Mouse (Mus musculus) gonadal fat pad, adult 2 months (tissue): ENCODE measurements around the gene Tgfb2. TPM values are rescaled to one million over a fixed set of nuclear protein-coding genes. Genes with fewer than 3 reads are reported as not detected.

Source experiments
- DNase-seq: peaks from one replicate; pipeline ENCODE4 v3.0.0-alpha.2; 2012; ENCODE audit warnings: low read depth
- polyA plus RNA-seq: library from polyadenylated mRNA; depleted of rRNA; stranded (reverse); fragments of >200 nt; gene quantifications from 2 replicates; pipeline ENCODE4 v1.2.3, GENCODE M21; 2012

Gene Tgfb2
- polyA plus RNA-seq, 1 experiment, result 1.6 TPM

DNA sequence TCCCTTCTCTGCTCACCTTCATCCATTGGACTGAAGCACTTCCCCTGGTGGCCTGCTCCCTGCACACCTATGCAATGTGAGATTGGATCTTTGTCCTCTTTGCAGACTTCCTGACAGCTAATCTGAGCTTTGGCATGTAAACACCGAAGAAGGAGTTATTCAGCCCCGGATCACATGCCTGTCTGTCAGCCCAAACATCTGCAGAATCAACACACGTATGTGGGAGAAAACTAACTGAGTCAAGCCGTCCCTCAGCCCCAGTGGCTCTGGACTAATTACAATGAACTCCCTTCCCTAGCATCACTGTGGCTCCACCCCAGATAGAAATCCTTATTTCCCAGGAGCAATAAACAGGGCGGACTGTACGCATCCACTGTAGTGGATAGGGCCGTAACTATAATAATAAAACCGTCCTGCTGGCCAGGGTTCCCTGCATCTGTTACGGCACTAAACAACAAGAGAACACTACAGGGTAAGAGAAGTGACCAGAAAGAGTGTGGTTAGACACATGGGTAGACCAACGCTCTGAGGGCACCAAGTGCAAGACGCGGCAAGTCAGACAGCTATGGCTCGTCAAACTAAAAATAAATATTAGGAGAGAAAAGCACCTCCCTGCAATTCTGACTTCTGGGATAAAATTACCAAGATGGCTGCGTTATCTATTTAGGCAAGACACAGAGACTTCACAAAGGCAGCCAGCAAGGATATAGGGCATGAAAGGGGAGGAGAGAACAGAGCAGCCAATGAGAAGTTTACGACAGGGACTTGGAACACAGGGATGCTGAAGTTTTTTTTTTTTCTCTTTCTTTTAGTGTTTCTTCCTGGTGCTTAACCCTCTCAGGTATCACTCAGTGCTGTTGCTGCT, 3.2 kb downstream of the Tgfb2 start:
- no peak for DNase-seq

DNA sequence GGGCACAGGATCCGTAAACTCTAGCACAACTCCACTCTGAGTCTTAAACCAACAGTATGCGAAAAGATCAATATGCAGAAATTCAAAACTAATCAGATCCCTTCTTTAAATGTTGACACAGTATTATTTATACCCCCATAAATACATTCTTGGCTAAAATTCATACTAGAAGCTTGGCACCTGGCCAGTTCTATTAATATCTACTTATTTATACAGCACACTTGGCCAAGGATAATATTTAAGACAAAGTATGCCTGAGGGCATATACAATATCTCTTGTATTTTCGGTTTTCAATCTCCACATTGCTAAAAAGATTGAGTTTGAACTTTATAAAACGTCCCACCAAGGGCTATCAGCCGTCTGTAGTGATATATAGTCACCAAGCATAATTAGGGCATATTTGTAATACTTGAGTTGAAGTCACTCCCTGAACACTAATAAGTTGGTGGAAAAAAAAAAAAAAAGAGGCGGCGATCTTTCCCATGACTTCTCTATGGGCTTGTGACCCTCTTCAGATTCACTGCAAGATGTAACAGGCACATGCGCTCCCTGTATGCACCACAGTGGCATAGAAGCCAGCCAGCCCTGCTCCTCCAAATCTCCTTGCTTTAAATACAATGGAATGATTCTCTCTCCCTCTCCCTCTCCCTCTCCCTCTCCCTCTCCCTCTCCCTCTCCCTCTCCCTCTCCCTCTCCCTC, 4.4 kb downstream of the Tgfb2 start:
- no peak for DNase-seq

DNA sequence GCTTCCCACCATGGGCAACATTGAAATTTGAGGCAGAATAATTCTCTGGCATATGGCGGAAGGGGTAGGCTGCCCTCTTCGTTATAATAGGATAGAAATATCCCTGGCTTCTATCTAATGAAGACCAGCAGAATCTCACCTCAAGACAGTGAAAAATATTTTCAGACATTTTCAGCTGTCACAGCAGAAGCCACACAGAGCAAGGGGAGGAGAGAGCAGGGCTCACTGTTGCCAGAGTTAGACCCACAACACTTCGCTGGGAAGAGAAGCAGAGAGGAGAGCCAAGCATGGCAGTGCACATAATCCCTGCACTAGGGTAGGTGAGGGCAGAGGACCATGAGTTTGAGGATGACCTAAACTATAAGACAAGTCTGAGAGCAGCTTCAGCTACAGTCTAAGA, 5.3 kb downstream of the Tgfb2 start:
- DNase-seq, result no peak

DNA sequence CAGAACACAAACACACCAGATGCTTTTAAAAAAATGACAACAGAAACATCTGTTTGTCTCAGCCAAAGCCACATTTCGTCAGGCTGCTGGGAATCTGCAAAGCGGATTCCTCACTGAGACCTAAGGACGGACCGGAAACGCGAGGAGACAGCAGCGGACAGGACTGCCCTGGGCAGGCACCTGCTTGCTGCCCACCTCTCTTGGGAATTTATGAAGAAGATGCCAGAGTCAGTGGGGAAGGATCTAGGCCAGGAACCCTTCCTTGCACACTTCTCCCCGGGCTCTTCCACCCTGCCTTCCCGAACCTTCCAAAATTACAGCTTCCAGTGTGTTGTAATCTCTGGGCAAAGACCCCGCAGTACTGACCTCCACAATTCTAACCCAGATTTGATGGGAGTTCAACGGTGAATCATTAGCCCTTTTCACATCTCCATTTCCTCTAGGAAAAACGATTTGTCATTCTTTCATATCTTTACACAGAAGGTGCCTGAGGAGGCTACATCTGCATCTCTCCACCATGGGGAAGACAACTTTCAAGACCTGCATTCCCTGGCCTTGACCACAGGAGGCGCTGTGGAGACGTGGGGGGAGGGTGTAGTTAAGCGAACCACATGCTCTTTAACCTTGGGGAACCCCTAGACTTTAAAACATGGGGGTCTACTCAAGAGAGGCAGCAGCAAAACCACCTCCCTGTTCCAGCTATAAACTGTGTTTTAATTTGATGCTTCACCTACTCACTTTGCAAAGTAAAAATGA, 7.0 kb downstream of the Tgfb2 start:
- DNase-seq, result no peak

DNA sequence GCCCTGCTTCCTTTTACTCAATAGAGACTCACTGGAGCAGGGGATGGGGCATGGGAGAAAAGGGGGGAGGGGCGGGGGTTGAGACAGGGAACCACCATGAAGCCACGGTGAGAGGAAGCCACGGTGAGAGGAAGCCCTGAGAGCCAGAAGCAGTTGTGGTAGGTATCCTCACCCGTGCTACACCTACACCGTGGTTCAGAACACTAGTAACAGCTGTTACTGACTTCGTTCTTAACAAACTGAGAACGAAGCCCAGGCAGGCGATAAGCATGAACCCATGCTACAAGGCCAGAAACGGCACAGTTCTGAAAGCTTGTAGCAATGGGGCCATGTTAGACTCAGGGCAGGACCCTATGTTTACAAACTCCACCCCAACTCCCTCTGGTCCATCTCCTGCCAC, 9.6 kb downstream of the Tgfb2 start:
- no peak for DNase-seq

DNA sequence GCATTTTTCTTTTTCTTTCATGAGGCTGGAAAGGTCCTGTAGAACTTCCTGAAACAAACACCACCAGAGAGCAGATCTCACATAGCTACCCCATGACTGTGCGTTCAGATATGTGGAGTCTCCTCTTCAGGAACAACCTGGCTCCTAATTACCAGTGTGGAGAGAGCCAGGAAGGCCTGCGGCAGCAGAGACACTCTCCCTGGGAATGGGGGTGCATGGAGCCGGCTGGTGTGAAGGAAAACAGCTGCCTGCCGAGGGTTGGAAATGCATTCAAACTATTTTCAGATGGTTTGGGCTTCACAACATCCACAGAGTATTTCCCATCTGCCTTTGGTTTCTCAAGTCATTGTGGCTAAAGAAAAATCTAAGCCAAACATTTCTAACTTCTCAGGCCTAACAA, 10.4 kb downstream of the Tgfb2 start:
- DNase-seq, result no peak

DNA sequence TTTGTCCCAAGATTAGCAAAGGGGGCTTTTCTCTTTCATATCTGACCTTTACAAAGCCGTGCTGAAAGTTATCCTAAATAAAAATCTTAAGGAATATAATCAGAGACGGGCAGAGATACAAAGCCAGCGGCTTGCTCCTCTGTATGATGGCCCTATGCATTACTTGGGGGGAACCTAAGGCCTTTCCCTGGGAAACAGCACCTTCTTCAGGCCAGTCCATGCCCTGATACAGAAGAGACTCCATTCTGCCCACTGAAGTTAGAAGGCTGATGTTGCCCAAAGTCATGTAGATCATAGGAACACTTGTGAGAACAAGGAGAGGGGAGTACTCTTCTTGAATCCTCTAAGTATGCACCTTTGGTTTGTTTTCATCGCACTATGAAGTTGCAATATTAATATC, 13.4 kb downstream of the Tgfb2 start:
- DNase-seq, result no peak

DNA sequence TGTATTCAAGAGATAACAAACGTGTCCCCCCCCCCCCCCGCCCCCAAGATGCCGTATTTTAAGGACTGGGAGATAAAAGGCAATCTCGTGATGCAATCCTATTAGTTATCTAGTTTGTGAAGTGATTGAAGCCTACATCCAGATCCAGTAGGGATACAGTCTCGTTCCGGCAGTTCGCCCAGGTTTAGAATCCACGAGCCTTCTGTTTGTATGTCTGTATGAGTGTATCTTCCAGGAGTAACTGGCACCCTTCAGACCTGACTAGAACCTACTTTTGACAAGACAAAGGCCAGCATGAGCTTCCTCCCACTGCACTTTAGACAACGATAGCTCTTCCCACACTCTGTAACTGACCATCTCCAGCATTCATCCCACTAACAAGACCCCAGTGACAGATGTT, 14.1 kb downstream of the Tgfb2 start:
- DNase-seq, result no peak

DNA sequence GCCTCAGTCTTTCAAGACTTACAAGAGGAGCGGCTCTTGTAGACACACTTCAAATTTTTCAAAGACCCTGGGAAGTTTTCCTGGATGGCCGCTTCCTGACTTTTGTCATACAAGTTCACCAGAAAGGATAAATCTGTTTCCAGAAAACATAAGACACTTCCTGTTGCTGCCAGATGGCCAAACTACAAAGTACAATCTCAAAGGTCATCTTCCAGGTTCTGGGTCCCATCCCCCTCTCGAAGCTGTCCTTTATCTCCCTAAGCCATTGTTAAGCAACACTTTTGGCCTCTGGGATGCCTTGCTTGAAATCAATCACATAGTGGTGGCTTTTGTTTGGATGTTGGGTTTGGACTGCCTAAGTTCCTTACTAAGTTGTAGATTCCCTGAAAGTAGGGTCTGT, 21.7 kb downstream of the Tgfb2 start:
- no peak for DNase-seq

DNA sequence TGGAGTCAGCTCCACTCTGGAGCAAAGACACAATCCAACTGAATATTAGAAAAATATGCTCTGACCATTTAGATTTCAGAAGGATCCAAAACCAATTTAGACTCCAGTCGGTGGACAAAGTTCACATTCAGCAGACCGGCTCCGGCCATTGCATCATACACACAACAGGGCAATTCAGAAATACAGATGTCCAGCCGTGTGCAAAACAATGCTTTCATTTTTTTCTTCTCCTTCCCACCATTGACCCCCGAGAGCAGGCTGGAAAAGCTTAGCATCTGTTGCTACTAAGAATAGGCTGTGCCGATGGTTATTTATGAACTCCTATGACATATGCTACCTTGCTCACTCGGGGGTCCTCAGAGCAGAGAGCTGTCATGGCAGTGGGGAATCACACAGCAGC, 23.2 kb downstream of the Tgfb2 start:
- no peak for DNase-seq

DNA sequence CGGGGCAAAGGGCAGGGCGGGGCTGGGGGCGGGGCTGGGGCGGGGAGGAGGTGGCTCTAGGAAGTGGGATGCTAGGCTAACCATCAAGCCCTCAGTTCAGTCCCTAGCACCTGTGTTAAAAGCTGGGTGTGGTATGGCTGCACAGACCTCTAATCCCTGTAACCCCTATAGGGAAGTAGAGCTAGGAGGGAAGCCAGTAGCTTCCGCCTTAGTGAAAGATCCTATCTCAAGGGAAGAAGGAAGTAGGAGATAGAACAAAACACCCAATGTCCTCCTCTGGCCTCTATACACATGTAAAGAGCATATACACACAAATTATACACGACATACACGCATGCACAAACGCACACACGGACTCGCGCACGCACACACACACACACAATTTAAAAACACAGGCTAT, 28.2 kb downstream of the Tgfb2 start:
- DNase-seq, result no peak

DNA sequence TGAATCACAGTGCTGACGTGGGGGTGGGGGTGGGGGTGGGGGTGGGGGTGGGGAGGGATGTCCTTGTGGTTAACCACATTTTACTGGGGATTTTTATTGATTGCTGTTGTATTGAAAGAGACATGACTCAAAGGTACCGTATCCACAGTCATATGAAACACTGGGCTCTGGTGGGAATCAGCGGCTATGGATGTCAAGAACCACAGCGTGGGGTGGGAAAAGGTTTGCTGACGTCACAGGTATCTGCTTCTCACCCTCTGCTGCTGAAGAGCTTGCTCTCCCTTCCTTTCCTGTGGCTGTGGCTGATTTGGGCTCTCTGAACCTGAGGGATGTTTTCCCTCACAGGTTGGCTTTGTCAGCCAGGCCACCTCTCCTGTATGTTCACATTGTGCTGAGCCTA, 29.6 kb downstream of the Tgfb2 start:
- no peak for DNase-seq

DNA sequence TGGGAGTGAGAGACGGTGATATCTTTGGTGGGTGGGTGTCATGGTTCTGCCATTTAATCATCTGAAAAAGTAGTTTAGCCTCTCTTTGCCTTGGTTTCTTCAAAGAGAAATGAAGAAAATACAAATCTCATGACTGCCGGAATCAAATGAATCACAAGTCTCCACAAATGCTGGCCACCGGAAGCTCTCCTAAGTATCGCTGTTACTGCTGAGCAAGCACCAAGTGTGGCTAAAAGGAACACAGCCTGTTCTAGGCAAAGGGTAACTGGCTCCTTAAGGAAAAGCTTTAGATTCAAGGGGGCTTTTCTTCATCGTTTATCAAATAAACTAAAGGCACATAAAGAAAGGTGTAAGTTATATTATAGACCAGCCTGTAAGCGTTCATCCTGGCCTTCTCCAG, 30.5 kb downstream of the Tgfb2 start:
- no peak for DNase-seq

DNA sequence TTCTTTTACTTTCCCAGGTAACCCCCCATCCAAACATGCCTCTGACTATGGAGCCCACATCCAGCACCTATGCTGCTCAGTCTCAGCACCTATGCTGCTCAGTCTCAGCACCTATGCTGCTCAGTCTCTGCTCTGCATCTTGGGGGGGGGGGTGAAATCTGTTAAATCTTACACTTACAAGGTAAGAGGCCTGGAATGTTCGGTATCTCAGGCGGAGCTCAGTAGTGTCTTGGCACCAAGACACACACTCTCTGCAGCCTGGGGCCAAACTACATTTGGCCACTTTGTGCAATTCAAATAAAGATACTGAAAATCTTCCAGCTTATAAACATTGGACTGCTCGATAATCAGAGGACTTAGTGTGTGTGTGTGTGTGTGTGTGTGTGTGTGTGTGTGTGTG, 31.2 kb downstream of the Tgfb2 start:
- no peak for DNase-seq

DNA sequence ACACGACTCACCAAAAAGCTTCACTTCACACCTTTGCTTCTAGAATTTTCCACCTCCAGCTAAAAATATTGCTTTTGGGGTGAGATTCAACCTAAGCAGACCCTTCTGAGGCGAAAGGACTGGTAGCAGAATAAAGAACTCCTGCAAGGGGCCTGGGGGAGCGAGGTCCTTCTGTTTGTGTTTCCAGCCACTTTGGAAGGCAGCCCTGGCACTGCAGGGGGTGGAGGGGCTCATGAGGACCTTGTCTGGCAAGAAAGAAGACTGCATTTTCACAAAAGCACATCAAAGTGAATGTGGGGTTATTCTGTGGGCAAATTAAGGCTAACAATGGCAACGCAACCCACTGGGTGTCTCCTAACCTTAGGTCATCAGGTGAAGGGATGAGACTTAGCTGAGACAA, 32.6 kb downstream of the Tgfb2 start:
- no peak for DNase-seq

DNA sequence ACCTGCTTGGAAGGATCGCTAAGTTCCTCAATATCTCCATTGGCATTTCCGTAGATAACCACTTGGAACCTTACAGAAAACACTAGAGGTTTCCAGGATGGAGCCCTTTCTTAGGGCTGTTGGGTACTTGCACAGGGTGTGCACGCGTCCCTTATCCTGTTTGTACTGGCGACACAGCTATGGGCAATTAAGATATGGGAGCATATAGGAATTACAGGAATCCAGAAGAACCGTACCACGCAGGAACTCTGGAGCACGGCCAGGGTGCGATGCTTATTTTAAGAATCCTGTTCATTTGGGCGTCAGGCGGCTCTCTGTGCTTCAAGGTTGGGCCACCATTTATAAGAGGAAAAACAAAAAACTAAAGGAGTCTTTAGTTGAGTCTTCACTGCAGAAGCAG, 42.4 kb downstream of the Tgfb2 start:
- DNase-seq, result no peak

DNA sequence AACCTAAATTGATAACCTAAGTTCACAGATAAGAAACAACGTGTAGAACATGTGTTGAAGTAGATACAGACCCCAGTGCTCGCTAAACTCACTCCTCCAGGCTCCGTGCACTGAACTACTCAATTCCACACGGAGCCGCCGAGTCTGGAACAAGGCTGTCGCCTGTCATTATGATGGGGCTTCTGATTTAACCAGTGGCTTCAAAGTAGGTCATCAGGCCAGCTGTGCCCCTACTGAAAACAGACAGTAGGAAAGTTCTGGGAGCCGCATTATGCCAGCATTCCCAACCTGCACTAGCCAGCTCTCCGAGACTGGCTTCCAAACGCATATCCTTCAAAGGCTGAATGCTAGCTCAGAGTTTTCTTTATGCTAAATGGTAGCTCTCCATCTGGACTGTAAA, 42.8 kb downstream of the Tgfb2 start:
- DNase-seq, result no peak

DNA sequence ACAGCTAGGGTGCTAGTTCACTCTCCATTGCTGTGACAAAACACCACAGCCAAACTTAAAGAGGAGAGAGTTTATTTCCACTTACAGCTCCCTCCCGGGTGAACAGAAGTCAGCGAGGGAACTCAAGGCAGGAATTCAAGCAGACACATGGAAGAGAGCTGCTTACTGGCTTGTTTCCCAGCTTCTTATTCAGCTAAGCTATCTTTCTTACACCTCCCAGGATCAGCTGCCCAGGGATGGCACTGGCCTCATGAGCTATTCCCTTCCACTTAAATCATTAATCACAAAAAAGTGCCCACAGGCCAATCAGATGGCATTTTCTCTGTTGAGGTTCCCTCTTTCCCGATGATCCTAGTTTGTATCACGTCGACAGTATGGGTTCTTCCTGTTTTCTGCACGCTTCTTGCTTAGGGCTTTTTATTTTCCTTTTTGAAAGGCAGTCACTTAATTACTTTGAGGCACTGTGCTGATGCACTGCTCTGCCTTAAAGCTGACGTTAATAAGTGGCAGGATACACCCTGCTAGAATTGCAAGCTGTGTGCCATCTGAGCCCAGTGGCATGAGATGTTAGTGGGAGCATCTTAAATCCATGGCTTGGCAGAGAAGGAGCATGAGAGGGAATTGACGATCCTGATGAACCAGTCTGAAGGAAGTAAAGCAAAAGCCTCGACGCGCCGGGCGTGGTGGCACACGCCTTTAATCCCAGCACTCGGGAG, 44.4 kb downstream of the Tgfb2 start:
- no peak for DNase-seq

DNA sequence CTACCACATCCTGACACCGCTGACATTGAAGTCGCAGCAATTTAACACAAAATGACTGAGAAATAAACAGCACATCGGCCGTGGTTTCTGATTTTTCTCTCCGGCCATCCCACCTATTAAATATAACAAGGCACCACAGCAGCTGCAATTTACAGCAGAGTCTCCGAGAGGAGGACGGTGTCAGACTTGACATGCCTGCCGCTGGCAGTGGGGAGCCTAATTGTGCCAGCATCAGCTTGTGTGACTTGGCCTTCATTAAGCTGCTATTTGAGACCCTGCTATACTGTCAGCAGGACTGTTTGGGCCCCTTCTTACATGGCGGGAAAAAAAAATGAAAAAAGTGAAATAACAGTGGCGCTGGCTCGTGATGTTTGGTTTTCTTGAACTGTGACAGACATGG, 47.0 kb downstream of the Tgfb2 start:
- no peak for DNase-seq

DNA sequence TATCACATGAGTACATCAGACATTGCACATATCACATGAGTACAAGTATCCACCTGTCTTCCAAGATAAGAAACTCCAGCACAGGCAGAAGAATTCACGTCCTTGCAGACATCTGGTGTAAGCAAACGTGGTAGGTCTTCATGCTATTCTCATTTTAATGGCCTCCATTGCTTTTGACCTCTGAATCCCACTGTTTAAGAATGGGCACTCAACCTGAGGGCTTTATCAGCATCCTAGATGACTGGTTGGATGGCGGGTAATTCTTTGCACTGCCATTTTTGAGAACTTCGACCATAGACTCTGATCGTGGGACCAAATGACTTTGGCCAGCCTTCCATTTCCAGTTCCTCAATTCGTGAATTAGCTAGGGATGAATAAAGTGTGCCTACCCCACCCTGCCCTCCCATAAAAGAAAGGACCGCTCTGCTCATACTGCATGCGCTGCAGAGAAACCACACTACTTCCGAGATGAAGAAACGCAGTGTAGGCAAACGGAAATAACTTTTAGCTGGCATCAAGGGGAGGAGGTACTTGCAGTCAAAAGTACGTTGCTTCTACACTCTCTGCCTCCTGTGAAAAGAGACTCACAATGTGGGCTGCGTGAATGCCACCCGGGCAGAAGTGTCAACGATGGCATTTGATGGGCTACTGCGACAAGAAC, 48.1 kb downstream of the Tgfb2 start:
- DNase-seq, result no peak

DNA sequence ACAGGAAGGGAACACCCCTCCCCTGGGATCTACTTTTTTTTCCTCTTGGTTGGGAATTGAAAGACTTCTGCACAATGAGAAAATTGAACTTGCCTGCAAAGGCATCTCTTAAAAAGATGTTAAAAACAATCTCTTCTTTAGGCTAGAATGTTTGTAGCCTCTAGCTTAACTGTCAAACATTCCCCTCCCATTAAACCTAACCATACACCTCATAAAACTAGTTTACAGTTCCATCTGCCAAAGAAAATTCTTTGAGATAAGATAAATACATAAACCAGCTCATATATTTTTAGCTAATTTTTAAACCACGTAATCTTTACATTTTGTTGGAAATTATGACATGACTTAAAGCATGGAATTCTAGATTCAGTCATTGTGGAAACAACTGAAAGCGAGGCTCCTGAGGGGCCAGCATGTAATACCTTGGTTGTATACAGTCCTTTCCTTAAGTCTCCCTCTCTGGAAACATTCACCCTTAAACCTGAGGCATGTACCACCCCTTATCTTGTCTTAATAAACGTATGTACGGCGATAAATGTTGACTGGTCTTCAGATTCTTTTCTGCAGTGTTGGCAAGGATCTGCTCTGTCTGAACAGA, 49.0 kb downstream of the Tgfb2 start:
- no peak for DNase-seq
